17 mouse cellular contexts compared by ENCODE assay signal in the genomic region with DNA sequence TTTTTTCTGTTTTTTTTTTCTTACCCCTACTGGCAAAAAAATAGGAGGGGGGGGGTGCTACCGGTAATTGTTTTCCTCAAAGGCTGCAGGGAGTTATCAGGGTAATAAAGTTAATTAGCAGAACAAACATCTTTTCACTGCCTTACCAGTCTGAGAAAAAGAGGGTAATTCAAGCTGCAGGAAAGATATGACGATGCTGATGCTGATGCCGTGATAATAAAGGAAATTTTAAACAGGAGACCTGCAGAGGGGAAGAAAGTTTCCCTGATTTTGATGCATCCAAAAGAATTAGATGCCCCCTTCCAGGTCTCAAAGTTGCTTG.
"Had no signal": no experiment of that assay in that cellular context is flagged by ENCODE, and none has a peak within 500 bp of the region (broad histone marks: within the 10 kb centered on the region; RNA-seq: fewer than 3 reads in every experiment).

No protein-coding gene starts in this region.

- H3K9me3 ChIP-seq: limb, embryonic 12.5 days; liver, embryonic 13.5 days; lung, embryonic 15.5 days had no signal

- H3K36me3 ChIP-seq: limb, embryonic 12.5 days; liver, embryonic 13.5 days; lung, embryonic 15.5 days had no signal

- ATAC-seq: liver, postnatal 0 days had no signal

- H3K4me3 ChIP-seq: limb, embryonic 12.5 days; liver, embryonic 13.5 days; lung, embryonic 15.5 days; megakaryocyte, embryonic 14.5 days had no signal

- DNase-seq: kidney, adult 8-10 months; kidney, postnatal 25 days; layer of hippocampus, adult 9-11 months; layer of hippocampus, postnatal 36 days; liver; liver, embryonic 13.5 days; liver, postnatal 0 days; lung, postnatal 14 days; right cerebral cortex, adult 18-20 months; right cerebral cortex, postnatal 25 days; thymus, postnatal 4 days had no signal

- H3K4me2 ChIP-seq: limb, embryonic 12.5 days; liver, embryonic 13.5 days; lung, embryonic 15.5 days; midbrain, embryonic 11.5 days had no signal

- H3K27me3 ChIP-seq: liver, embryonic 13.5 days; lung, embryonic 15.5 days; megakaryocyte, embryonic 14.5 days had no signal

- H3K4me1 ChIP-seq: limb, embryonic 12.5 days; liver, embryonic 13.5 days; lung, embryonic 15.5 days; megakaryocyte, embryonic 14.5 days had no signal

- H3K9ac ChIP-seq: limb, embryonic 12.5 days; liver, embryonic 13.5 days; liver, postnatal 0 days; lung, embryonic 15.5 days had no signal

- H3K27ac ChIP-seq: limb, embryonic 12.5 days; liver, embryonic 13.5 days; lung, embryonic 15.5 days; macrophage; stomach, postnatal 0 days had no signal
